Mouse (Mus musculus): ENCODE results near the gene Rps27l.

- no peak for TF ChIP-seq GABPA (IDR thresholded peaks at IDR 0.05; ENCODE audit: low read depth, low read length)
- no peak for TF ChIP-seq POLR2A (IDR thresholded peaks at IDR 0.05; ENCODE audit: control insufficient read depth in 1 of 2, insufficient read depth in 1 of 2, low read depth in 1 of 2, low read length in 2 of 2, poor library complexity in 1 of 2)
- TF ChIP-seq POLR2AphosphoS5 (IDR thresholded peaks at IDR 0.05; ENCODE audit: borderline replicate concordance, low read depth, low read length) = no peak
- TF ChIP-seq CTCF (IDR thresholded peaks at IDR 0.05 in 2 of 3, conservative IDR thresholded peaks at IDR 0.05 in 1 of 3; ENCODE audit: control insufficient read depth in 1 of 3, insufficient read depth in 1 of 3, low read depth in 2 of 3, low read length in 3 of 3, poor library complexity in 1 of 3, severe bottlenecking in 1 of 3) = no peak
- no peak for TF ChIP-seq MEF2A (IDR thresholded peaks at IDR 0.05; ENCODE audit: extremely low read depth, insufficient replicate concordance, low read depth, low read length, poor library complexity, severe bottlenecking)
- TF ChIP-seq HCFC1 (IDR thresholded peaks at IDR 0.05; ENCODE audit: low read depth, low read length) = no peak
- no peak for TF ChIP-seq BHLHE40 (IDR thresholded peaks at IDR 0.05; ENCODE audit: borderline replicate concordance, low read depth, low read length)
Measured at GRCm38 (mm10) chr9:66977121-66977520, 31.2 kb downstream of the Rps27l start.

All from MEL (cell line).